Mouse (Mus musculus) brain, embryonic 14.5 days (tissue): ENCODE results near the gene Lca5l. TPM values are rescaled to one million over a fixed set of nuclear protein-coding genes. Genes with fewer than 3 reads are reported as not detected.

Source experiments
- DNase-seq: peaks from one replicate; pipeline ENCODE4 v3.0.0-alpha.2; 2011; ENCODE audit warnings: low read depth
- CTCF ChIP-seq: fragments of 200-500 bp; IDR thresholded peaks from 2 replicates; pipeline ENCODE4 v1.5.1; 2012; ENCODE audit warnings: inconsistent platforms, mild to moderate bottlenecking, moderate library complexity, borderline replicate concordance; ENCODE audit not compliant: insufficient read depth, insufficient read length; ENCODE audit errors: extremely low read depth
- POLR2A ChIP-seq: fragments of 200-500 bp; IDR thresholded peaks from 2 replicates; pipeline ENCODE4 v1.6.1; 2012; ENCODE audit warnings: mild to moderate bottlenecking, inconsistent platforms, borderline replicate concordance; ENCODE audit not compliant: poor library complexity, insufficient read depth, insufficient read length, severe bottlenecking; ENCODE audit errors: extremely low read depth
- polyA plus RNA-seq: library from polyadenylated mRNA; depleted of rRNA; stranded (reverse); fragments of >200 nt; gene quantifications from 2 replicates; pipeline ENCODE4 v1.2.3, GENCODE M21; 2012; rRNA removed

Gene Lca5l
- 1.4 and 2.8 TPM in 2 replicates for polyA plus RNA-seq

DNA sequence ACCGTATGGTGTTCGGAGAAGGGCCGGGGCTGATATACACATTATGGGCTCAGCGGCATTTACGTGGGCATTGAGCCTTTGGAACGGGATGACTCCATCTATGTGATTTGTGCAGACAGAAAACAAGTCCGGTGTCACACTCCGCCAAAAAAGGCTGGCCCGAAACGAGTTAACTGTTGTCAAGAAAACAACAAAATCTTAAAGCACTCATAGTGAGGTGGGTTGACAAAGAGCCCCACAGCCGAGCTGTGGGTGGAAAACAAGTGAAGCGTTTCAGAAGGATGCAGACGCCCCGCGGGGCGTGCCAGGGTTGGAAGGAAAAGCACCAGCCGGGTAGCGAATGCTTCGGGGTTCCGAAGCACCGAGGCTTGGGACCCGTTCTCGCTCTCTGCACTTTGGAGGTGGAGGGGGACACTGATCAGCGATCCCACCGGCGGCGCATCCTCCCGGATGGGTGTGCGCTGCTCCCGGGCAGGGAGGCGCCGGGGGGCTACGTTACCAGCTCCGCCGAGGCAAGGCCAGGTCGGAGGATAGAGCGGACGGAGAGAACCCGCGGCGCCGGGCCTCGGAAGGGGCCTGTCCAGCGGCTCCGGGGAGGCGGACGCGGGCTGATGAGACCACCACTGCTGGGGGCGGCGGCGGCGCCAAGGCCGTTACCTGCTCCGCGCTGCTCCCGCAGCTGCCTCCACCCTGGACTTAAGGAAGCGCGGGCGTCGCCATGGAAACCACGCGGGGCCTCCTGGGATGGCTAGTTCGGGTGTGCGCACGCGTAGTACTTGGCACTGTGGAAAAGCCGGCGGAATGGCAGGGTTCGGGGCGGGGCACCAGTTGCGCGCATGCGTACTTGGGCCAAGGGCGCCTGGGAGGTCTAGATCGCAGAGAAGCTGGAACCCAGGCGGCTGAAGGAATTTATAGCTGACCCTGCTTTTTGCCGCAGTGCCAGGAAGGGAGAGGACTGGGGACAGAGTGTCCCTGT is at the start of gene Lca5l:
Gene Lca5l (minus strand): TSS at position 741 of the 976 bp plus-strand sequence.
- DNase-seq = peak; percentile 99
- no peak for TF ChIP-seq CTCF
- 0 out of 2 replicates have a peak, but pooled peaks have one; percentile 46 for TF ChIP-seq POLR2A

DNA sequence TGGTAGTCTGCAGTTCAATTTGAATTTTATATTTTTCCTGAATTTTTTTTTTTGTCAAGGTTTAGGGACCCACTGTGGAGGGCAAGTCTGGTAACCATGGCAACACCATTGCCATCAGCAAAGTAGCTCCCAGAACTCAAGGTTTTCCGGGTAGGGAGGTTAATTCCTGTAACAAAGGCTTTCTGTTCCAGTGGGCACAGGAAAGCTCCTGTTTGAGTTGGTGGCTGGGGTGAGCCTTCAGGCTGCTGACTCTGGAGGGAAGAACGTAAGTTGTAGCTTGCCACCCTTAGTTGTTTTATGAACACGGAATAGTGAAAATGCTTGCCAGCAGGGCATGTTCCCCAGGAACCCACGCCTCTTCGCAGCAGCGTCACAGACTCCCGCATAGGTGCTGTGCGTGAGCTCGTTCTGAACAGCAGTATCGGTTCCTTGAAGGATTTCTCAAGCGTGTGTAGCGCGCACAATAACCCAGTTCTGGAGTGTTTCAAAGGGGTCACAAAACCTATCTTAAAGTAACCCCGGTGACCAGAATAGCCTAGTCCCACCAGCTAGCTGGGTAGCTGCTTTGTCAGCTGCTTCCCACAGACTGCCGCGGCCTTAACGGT is 43.4 kb upstream of the Lca5l start, which contains the start of gene B3galt5:
Gene B3galt5 (plus strand): TSS at position 436 of the 605 bp plus-strand sequence.
- DNase-seq = peak; percentile 66
- no peak for TF ChIP-seq POLR2A
- no peak for TF ChIP-seq CTCF

DNA sequence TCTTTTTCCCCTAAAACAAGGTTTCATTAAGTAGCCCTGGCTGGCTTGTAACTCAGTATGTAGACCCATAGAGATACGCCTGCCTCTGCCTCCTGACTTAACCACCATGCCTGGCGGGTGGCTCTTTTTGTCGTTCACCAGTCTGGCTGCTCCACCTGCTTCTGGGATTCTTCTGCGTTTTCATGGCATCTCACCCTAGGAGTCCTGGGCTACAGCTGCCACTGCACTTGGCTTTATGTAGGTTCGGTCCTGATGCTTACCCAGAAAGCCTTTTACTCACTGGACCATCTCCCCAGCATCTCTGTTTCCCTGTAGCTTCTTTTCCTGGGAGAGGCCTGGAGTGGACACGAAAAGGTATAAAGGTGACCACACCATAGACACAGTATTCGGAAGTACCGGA is 41.9 kb upstream of the Lca5l start:
- DNase-seq = no peak
- TF ChIP-seq CTCF (no peak), POLR2A (no peak)

- TF ChIP-seq POLR2A (no peak), CTCF (no peak)
- no peak for DNase-seq
Observed at GRCm38 (mm10) chr16:96231974-96232373, 39.9 kb upstream of the Lca5l start.

- TF ChIP-seq POLR2A (no peak), CTCF (no peak)
- DNase-seq = no peak
Observed at GRCm38 (mm10) chr16:96231251-96231650, 39.2 kb upstream of the Lca5l start.

DNA sequence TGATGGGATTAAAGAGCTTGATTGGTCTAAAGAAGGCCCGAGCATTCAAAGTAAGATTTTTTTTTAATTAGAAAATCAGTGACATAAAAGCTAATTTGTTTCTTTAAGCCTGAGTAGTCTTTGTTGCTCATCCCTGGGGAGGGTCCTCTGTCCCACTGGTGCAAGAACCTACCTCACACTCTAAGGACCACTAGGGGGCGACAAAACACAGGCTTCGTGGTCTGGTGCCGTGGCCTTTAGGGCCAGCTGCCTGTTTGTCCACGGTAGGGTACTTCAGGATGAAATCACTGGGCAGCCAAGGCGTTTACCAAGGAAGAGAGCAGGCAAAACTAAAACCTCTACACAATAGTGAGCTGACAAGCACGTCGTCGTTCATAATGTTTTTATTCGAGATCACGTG is 38.3 kb upstream of the Lca5l start:
- peak; percentile 90 for DNase-seq
- TF ChIP-seq CTCF (peak; percentile 94), POLR2A (no peak)

- TF ChIP-seq CTCF (no peak), POLR2A (no peak)
- no peak for DNase-seq
Observed at GRCm38 (mm10) chr16:96229044-96229555, 37.0 kb upstream of the Lca5l start.

DNA sequence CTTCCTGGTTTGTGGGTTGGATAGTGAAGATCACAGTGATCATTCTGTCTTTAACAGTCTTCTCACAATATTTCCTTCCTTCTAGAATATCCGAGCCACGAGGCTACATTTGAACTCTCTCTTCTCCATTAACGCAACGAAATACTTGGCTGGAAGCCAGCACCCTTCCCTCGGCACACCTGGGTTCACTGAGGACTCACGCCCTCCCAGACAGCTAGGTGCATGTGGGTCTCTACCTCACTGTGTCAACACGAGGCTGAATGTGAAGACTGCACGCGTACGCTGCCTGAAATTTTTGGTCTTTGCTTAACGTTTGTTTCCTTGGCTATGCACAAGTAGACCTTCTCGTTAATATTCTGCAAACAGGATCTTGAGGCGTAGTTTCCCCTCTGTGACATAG is 36.4 kb upstream of the Lca5l start:
- TF ChIP-seq CTCF (no peak), POLR2A (no peak)
- DNase-seq = no peak

- no peak for TF ChIP-seq CTCF
- no peak for TF ChIP-seq POLR2A
- no peak for DNase-seq
Observed at GRCm38 (mm10) chr16:96222452-96222851, 30.4 kb upstream of the Lca5l start.

- no peak for TF ChIP-seq POLR2A
- TF ChIP-seq CTCF = no peak
- DNase-seq = no peak
Observed at GRCm38 (mm10) chr16:96221959-96222358, 29.9 kb upstream of the Lca5l start.

DNA sequence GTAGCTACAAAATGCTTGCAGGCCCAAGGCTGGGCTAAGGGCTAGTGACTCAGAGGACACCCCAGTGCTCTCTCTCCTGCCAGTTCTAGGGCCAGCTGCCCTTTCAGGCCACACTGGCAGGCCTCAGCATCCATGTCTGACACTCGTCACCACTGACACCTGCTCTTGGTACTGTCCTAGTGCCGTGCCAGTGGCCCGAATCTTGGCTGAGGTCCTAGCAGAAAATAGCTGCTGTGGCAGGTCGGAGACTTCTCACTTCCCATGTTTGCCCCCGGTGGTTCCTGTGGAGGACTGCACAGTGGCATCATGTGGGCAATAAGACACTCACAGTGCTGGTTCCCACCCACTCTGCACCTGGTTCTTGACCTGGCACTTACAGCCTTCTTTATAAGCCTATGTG is 29.4 kb upstream of the Lca5l start:
- TF ChIP-seq POLR2A (no peak), CTCF (peak; percentile 3; the same call in 1 of the 2 replicates)
- DNase-seq = no peak
